Mouse (Mus musculus): Measurements from ENCODE around the gene Tekt1.

GRCm38 (mm10) chr11:72324431-72324830, 37.8 kb downstream of the Tekt1 start:
- TF ChIP-seq CTCF (IDR thresholded peaks at IDR 0.05; ENCODE audit: control insufficient read depth, insufficient read depth, low read length) (peak; percentile 61), POLR2A (IDR thresholded peaks at IDR 0.05; ENCODE audit: borderline replicate concordance, control insufficient read depth, low read depth, low read length) (no peak)

Measured in bone marrow, adult 2 months (tissue).